Mouse (Mus musculus): ENCODE measurements around the gene Dnajc14. TPM values are rescaled to one million over a fixed set of nuclear protein-coding genes. Genes with fewer than 3 reads are reported as not detected.

The Dnajc14 gene
- polyA plus RNA-seq, 1 experiment from 2014 or later: 63.3 TPM

Other genes starting within 250 kb of the Dnajc14 start
- gene Pa2g4, start 238.1 kb upstream of the Dnajc14 start, polyA plus RNA-seq (2016; fragmentation: Nextera tagmentation; extraction: Ambion mirVana): 155 and 156 TPM in 2 replicates
- gene Erbb3, start 214.4 kb upstream of the Dnajc14 start, polyA plus RNA-seq (2016; fragmentation: Nextera tagmentation; extraction: Ambion mirVana): 14.6 and 16.0 TPM in 2 replicates
- gene Rps26, start 177.3 kb upstream of the Dnajc14 start, polyA plus RNA-seq (2016; fragmentation: Nextera tagmentation; extraction: Ambion mirVana): 471 and 498 TPM in 2 replicates
- 7.9 and 8.3 TPM in 2 replicates for gene Ikzf4, start 158.1 kb upstream of the Dnajc14 start, polyA plus RNA-seq (2016; fragmentation: Nextera tagmentation; extraction: Ambion mirVana)
- gene Suox, start 130.0 kb upstream of the Dnajc14 start, polyA plus RNA-seq (2016; fragmentation: Nextera tagmentation; extraction: Ambion mirVana): 13.9 and 15.6 TPM in 2 replicates
- gene Rab5b, start 107.8 kb upstream of the Dnajc14 start, polyA plus RNA-seq (2016; fragmentation: Nextera tagmentation; extraction: Ambion mirVana): 90.8 and 101 TPM in 2 replicates
- gene Pmel, start 99.9 kb upstream of the Dnajc14 start, polyA plus RNA-seq (2016; fragmentation: Nextera tagmentation; extraction: Ambion mirVana): 2.4 and 3.7 TPM in 2 replicates
- 64.0 and 65.8 TPM in 2 replicates for gene Cdk2, start 99.0 kb upstream of the Dnajc14 start, polyA plus RNA-seq (2016; fragmentation: Nextera tagmentation; extraction: Ambion mirVana)
- gene Dgka, start 59.2 kb upstream of the Dnajc14 start, polyA plus RNA-seq (2016; fragmentation: Nextera tagmentation; extraction: Ambion mirVana): 5.5 and 6.8 TPM in 2 replicates
- 49.1 and 50.5 TPM in 2 replicates for gene Pym1, start 56.2 kb upstream of the Dnajc14 start, polyA plus RNA-seq (2016; fragmentation: Nextera tagmentation; extraction: Ambion mirVana)
- gene Mmp19, start 13.2 kb upstream of the Dnajc14 start, polyA plus RNA-seq (2016; fragmentation: Nextera tagmentation; extraction: Ambion mirVana): 0.28 and 0.54 TPM in 2 replicates
- 18.7 and 19.7 TPM in 2 replicates for gene Tmem198b, start 308 bp downstream of the Dnajc14 start, polyA plus RNA-seq (2016; fragmentation: Nextera tagmentation; extraction: Ambion mirVana)
- gene Sarnp, start 13.3 kb downstream of the Dnajc14 start, polyA plus RNA-seq (2016; fragmentation: Nextera tagmentation; extraction: Ambion mirVana): 198 and 235 TPM in 2 replicates
- 31.2 and 37.2 TPM in 2 replicates for gene Ormdl2, start 17.6 kb downstream of the Dnajc14 start, polyA plus RNA-seq (2016; fragmentation: Nextera tagmentation; extraction: Ambion mirVana)
- 20.1 and 20.4 TPM in 2 replicates for gene Gdf11, start 87.7 kb downstream of the Dnajc14 start, polyA plus RNA-seq (2016; fragmentation: Nextera tagmentation; extraction: Ambion mirVana)
- gene Cd63, start 96.9 kb downstream of the Dnajc14 start, polyA plus RNA-seq (2016; fragmentation: Nextera tagmentation; extraction: Ambion mirVana): 199 and 208 TPM in 2 replicates
- gene Rdh5, start 118.8 kb downstream of the Dnajc14 start, polyA plus RNA-seq (2016; fragmentation: Nextera tagmentation; extraction: Ambion mirVana): 13.5 and 15.7 TPM in 2 replicates
- gene Bloc1s1, start 120.0 kb downstream of the Dnajc14 start, polyA plus RNA-seq (2016; fragmentation: Nextera tagmentation; extraction: Ambion mirVana): 227 and 233 TPM in 2 replicates
- 7.9 and 8.3 TPM in 2 replicates for gene Itga7, start 129.8 kb downstream of the Dnajc14 start, polyA plus RNA-seq (2016; fragmentation: Nextera tagmentation; extraction: Ambion mirVana)
- gene Mettl7b, start 156.9 kb downstream of the Dnajc14 start, polyA plus RNA-seq (2016; fragmentation: Nextera tagmentation; extraction: Ambion mirVana): not detected in 2 replicates
- not detected in 2 replicates for gene Olfr9, start 185.4 kb downstream of the Dnajc14 start, polyA plus RNA-seq (2016; fragmentation: Nextera tagmentation; extraction: Ambion mirVana)
- gene Olfr763, start 206.7 kb downstream of the Dnajc14 start, polyA plus RNA-seq (2016; fragmentation: Nextera tagmentation; extraction: Ambion mirVana): not detected in 2 replicates
- not detected in 2 replicates for gene Olfr764-ps1, start 235.8 kb downstream of the Dnajc14 start, polyA plus RNA-seq (2016; fragmentation: Nextera tagmentation; extraction: Ambion mirVana)
- gene Olfr765, start 245.9 kb downstream of the Dnajc14 start, polyA plus RNA-seq (2016; fragmentation: Nextera tagmentation; extraction: Ambion mirVana): not detected in 2 replicates